Mouse (Mus musculus) erythroblast, embryonic 14.5 days (primary cell): Measurements from ENCODE around the gene Mrs2.

Source experiments
- GATA1 ChIP-seq: IDR thresholded peaks from 2 replicates; pipeline ENCODE4 v1.6.1; 2012; ENCODE audit warnings: low read length, inconsistent platforms, mixed read lengths
- TAL1 ChIP-seq: IDR thresholded peaks from 3 replicates; pipeline ENCODE4 v1.6.1; 2012; ENCODE audit warnings: low read length, inconsistent platforms, mixed read lengths

DNA sequence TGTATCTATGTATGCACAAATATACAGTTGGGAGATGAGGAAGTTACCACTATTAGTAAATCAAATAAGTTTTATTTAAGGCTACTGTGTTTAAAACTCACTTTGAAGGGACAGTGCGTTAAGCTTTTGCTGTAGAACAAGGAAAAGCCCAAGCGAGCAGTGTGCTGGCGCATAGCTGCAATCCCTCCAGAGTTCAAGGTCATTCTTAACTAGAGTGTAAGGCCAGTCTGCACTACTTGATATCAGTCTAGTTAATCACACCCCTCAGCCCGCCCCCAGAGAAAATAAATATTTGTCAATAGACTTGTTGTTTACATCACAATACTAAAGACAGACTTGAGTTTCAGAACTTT lies 337 bp upstream of the Mrs2 start:
- TF ChIP-seq GATA1 (no peak), TAL1 (no peak)
